Mouse (Mus musculus): ENCODE measurements around the gene Aspdh.

GRCm38 (mm10) chr7:44460067-44460466 lies 5.1 kb upstream of the Aspdh start:
- no peak for TF ChIP-seq POLR2A (IDR thresholded peaks at IDR 0.05; ENCODE audit: control insufficient read depth, low read depth, low read length)
- TF ChIP-seq CTCF (IDR thresholded peaks at IDR 0.05; ENCODE audit: control insufficient read depth, insufficient read depth, insufficient replicate concordance, low read depth, low read length): no peak

Measured in testis, adult 2 months (tissue).